Mouse (Mus musculus): ENCODE measurements around the gene Mphosph10. TPM values are rescaled to one million over a fixed set of nuclear protein-coding genes. Genes with fewer than 3 reads are reported as not detected.
A peak's percentile ranks its signal among the peaks of the same experiment; 100 is the strongest.

The Mphosph10 gene
- total RNA-seq (2021): 10 to 100 TPM; 17.7 to 18.2 TPM

GRCm38 (mm10) chr7:64392122-64392818, at the start of gene Mphosph10, which contains the start of gene Mcee:
Gene Mphosph10, minus strand, starts transcription at chr7:64392268.
Gene Mcee, plus strand, starts transcription at chr7:64392607.
- intact Hi-C loops (cut with DNase I): loop anchor here (5.0 kb wide), 1 partner anchor 350 kb away; no protein-coding TSS in a partner anchor
- peak; percentile 92 to 95 for DNase-seq (ENCODE audit: low spot score in 2 of 2)

GRCm38 (mm10) chr7:64440519-64440918, 48.5 kb upstream of the Mphosph10 start:
- intact Hi-C loops (cut with DNase I): no loop called here
- DNase-seq (ENCODE audit: low spot score in 2 of 2): no peak

- intact Hi-C loops (cut with DNase I): no loop called here
- no peak for DNase-seq (ENCODE audit: low spot score in 2 of 2)
These were observed 47.8 kb upstream of the Mphosph10 start for GRCm38 (mm10) chr7:64439595-64440518.

GRCm38 (mm10) chr7:64424861-64425260, 32.8 kb upstream of the Mphosph10 start:
- intact Hi-C loops (cut with DNase I): no loop called here
- no peak for DNase-seq (ENCODE audit: low spot score in 2 of 2)

- intact Hi-C loops (cut with DNase I): no loop called here
- no peak for DNase-seq (ENCODE audit: low spot score in 2 of 2)
These were observed 11.9 kb upstream of the Mphosph10 start for GRCm38 (mm10) chr7:64403989-64404388.

- intact Hi-C loops (cut with DNase I): no loop called here
These were observed 10.4 kb upstream of the Mphosph10 start for GRCm38 (mm10) chr7:64402452-64402851.

GRCm38 (mm10) chr7:64400725-64401124, 8.7 kb upstream of the Mphosph10 start:
- DNase-seq (ENCODE audit: low spot score in 2 of 2): no peak
- intact Hi-C loops (cut with DNase I): no loop called here

More at GRCm38 (mm10) chr7:64402452-64402851, 10.4 kb upstream of the Mphosph10 start:
- no peak for DNase-seq (ENCODE audit: low spot score in 2 of 2)

GRCm38 (mm10) chr7:64392819-64393151, 717 bp upstream of the Mphosph10 start:
- no peak for DNase-seq (ENCODE audit: low spot score in 2 of 2)
- intact Hi-C loops (cut with DNase I): loop anchor here (5.0 kb wide), 1 partner anchor 350 kb away; no protein-coding TSS in a partner anchor

- no peak for DNase-seq (ENCODE audit: low spot score in 2 of 2)
- intact Hi-C loops (cut with DNase I): loop anchor here (5.0 kb wide), 1 partner anchor 351 kb away; no protein-coding TSS in a partner anchor
These were observed 589 bp downstream of the Mphosph10 start for GRCm38 (mm10) chr7:64391479-64391878.

- peak; percentile 86 to 93 for DNase-seq (ENCODE audit: low spot score in 2 of 2)
- intact Hi-C loops (cut with DNase I): loop anchor here (5.0 kb wide), 1 partner anchor 368 kb away; no protein-coding TSS in a partner anchor
These were observed 18.1 kb downstream of the Mphosph10 start, which contains the start of gene Fan1 for GRCm38 (mm10) chr7:64373830-64374562. Gene Fan1, minus strand, starts transcription at chr7:64374095.

- DNase-seq (ENCODE audit: low spot score in 2 of 2): no peak
- intact Hi-C loops (cut with DNase I): loop anchor here (5.0 kb wide), 1 partner anchor 369 kb away; no protein-coding TSS in a partner anchor
These were observed 18.8 kb downstream of the Mphosph10 start for GRCm38 (mm10) chr7:64373147-64373829.

- intact Hi-C loops (cut with DNase I): loop anchor here (5.0 kb wide), 1 partner anchor 370 kb away; no protein-coding TSS in a partner anchor
- no peak for DNase-seq (ENCODE audit: low spot score in 2 of 2)
These were observed 19.9 kb downstream of the Mphosph10 start for GRCm38 (mm10) chr7:64371940-64372878.

- intact Hi-C loops (cut with DNase I): loop anchor here (5.0 kb wide), 1 partner anchor 372 kb away; no protein-coding TSS in a partner anchor
- no peak for DNase-seq (ENCODE audit: low spot score in 2 of 2)
These were observed 22.2 kb downstream of the Mphosph10 start for GRCm38 (mm10) chr7:64369841-64370240.

GRCm38 (mm10) chr7:64365863-64366262, 26.2 kb downstream of the Mphosph10 start:
- intact Hi-C loops (cut with DNase I): no loop called here

GRCm38 (mm10) chr7:64360586-64360945, 31.5 kb downstream of the Mphosph10 start:
- peak; percentile 38 to 60 for DNase-seq (ENCODE audit: low spot score in 2 of 2)
- intact Hi-C loops (cut with DNase I): no loop called here

More at GRCm38 (mm10) chr7:64365863-64366262, 26.2 kb downstream of the Mphosph10 start:
- DNase-seq (ENCODE audit: low spot score in 2 of 2): no peak

- DNase-seq (ENCODE audit: low spot score in 2 of 2): no peak
- intact Hi-C loops (cut with DNase I): no loop called here
These were observed 32.0 kb downstream of the Mphosph10 start for GRCm38 (mm10) chr7:64359943-64360585.

- DNase-seq (ENCODE audit: low spot score in 2 of 2): no peak
- intact Hi-C loops (cut with DNase I): no loop called here
These were observed 33.4 kb downstream of the Mphosph10 start for GRCm38 (mm10) chr7:64358666-64359065.
